Mouse (Mus musculus) gastrocnemius, adult 8-10 months (tissue): ENCODE measurements around the gene Mindy4b-ps. TPM values are rescaled to one million over a fixed set of nuclear protein-coding genes. Genes with fewer than 3 reads are reported as not detected.
"Not testable (repeated sequence)": the region's sequence is repeated elsewhere in the genome, so short reads cannot be mapped to it uniquely, and the experiment has no call there.

Experiments used
- DNase-seq, 2 experiments: peaks; one replicate each; pipeline ENCODE4 v3.0.0; 2022; ENCODE audit warnings: low spot score in 2 of 2
- total RNA-seq, 4 experiments: library from RNA; stranded (reverse); gene quantifications; 2 replicates each; pipeline ENCODE4 v1.2.4; 2022

Gene Mindy4b-ps
- total RNA-seq, result not detected

GRCm38 (mm10) chr3:58822211-58822610 is at the start of gene Mindy4b-ps:
Gene Mindy4b-ps, minus strand, starts transcription at chr3:58822311.
- no peak for DNase-seq

- DNase-seq, result not testable (repeated sequence)
These were observed 49.8 kb upstream of the Mindy4b-ps start for GRCm38 (mm10) chr3:58871882-58872281.

- DNase-seq, result no peak
These were observed 43.6 kb upstream of the Mindy4b-ps start for GRCm38 (mm10) chr3:58865690-58866089.

- no peak for DNase-seq
These were observed 40.9 kb upstream of the Mindy4b-ps start for GRCm38 (mm10) chr3:58862976-58863375.

- DNase-seq, result no peak
These were observed 21.3 kb upstream of the Mindy4b-ps start for GRCm38 (mm10) chr3:58843415-58843814.

- DNase-seq, result no peak
These were observed 11.5 kb upstream of the Mindy4b-ps start for GRCm38 (mm10) chr3:58833442-58834160.

GRCm38 (mm10) chr3:58832888-58833287 is 10.8 kb upstream of the Mindy4b-ps start:
- no peak for DNase-seq

- DNase-seq, result no peak
These were observed 9.5 kb upstream of the Mindy4b-ps start for GRCm38 (mm10) chr3:58831586-58831985.

- no peak for DNase-seq
These were observed 7.8 kb upstream of the Mindy4b-ps start for GRCm38 (mm10) chr3:58829926-58830325.

GRCm38 (mm10) chr3:58828366-58829153 is 6.4 kb upstream of the Mindy4b-ps start:
- DNase-seq, result no peak

- no peak for DNase-seq
These were observed 4.2 kb upstream of the Mindy4b-ps start for GRCm38 (mm10) chr3:58826266-58826665.

GRCm38 (mm10) chr3:58817337-58817736 is 4.8 kb downstream of the Mindy4b-ps start:
- no peak for DNase-seq

- no peak for DNase-seq
These were observed 7.9 kb downstream of the Mindy4b-ps start for GRCm38 (mm10) chr3:58814191-58814590.

- no peak for DNase-seq
These were observed 11.8 kb downstream of the Mindy4b-ps start for GRCm38 (mm10) chr3:58810353-58810752.

GRCm38 (mm10) chr3:58809111-58809915 is 12.8 kb downstream of the Mindy4b-ps start:
- DNase-seq, result no peak

GRCm38 (mm10) chr3:58808636-58809035 is 13.5 kb downstream of the Mindy4b-ps start:
- no peak for DNase-seq

- DNase-seq, result no peak
These were observed 17.4 kb downstream of the Mindy4b-ps start for GRCm38 (mm10) chr3:58804745-58805144.

GRCm38 (mm10) chr3:58798676-58799075 is 23.4 kb downstream of the Mindy4b-ps start:
- DNase-seq, result no peak

GRCm38 (mm10) chr3:58798245-58798644 is 23.9 kb downstream of the Mindy4b-ps start:
- no peak for DNase-seq

- DNase-seq, result no peak
These were observed 32.6 kb downstream of the Mindy4b-ps start for GRCm38 (mm10) chr3:58789473-58789872.

- DNase-seq, result no peak
These were observed 33.1 kb downstream of the Mindy4b-ps start for GRCm38 (mm10) chr3:58789033-58789432.

- DNase-seq, result no peak
These were observed 35.6 kb downstream of the Mindy4b-ps start for GRCm38 (mm10) chr3:58786470-58786869.
